Mouse (Mus musculus): ENCODE measurements around the gene Arpc4.

DNA sequence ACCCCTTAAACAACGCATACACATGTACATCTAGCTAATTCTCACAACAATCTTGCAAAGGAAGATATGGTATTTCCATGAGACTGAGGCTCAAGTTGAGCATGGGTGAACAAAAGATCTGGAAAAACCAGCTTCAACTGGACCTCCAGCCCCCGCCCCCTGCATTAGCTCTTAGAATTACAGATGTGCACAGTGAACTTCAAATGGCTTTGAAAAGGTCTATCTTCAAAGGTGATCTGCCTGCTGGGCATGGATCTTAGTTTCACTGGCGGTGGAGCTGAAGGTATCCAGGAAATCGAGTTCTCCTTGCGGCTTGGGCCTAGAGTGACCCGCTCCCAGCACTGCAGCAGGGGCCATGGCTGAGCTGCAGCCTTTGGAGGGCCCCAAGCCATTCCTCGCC, 9.8 kb upstream of the Arpc4 start:
- TF ChIP-seq CTCF (IDR thresholded peaks at IDR 0.05; ENCODE audit: low read depth, low read length): no peak
- no peak for TF ChIP-seq POLR2A (IDR thresholded peaks at IDR 0.05; ENCODE audit: borderline replicate concordance, low read depth, low read length)
